Mouse (Mus musculus) common myeloid progenitor, adult 5-6 weeks (primary cell): Measurements from ENCODE around the gene Trmt61a. TPM values are rescaled to one million over a fixed set of nuclear protein-coding genes. Genes with fewer than 3 reads are reported as not detected.

Experiments
- ATAC-seq: replicated peaks from 2 replicates; pipeline ENCODE4 v1.8.0; 2016; ENCODE audit warnings: low read depth, mild to moderate bottlenecking, moderate TSS enrichment, inconsistent platforms; ENCODE audit not compliant: poor library complexity, severe bottlenecking
- total RNA-seq: library from RNA; stranded (forward); fragments of 200-1000, 187-1606 nt; gene quantifications from 2 replicates; pipeline ENCODE4 v1.2.3, GENCODE M21; 2017

The Trmt61a gene
- total RNA-seq, 1 experiment from 2014 or later: 12.7 TPM

- no peak for ATAC-seq
These were observed 6.4 kb upstream of the Trmt61a start for GRCm38 (mm10) chr12:111671431-111671902.

- ATAC-seq: no peak; the same call in 1 of the 2 replicates
These were observed 5.7 kb upstream of the Trmt61a start, which contains the start of gene Ckb for GRCm38 (mm10) chr12:111672176-111672575. Gene Ckb, minus strand, starts transcription at chr12:111672338.

- ATAC-seq: no peak
These were observed 5.3 kb upstream of the Trmt61a start for GRCm38 (mm10) chr12:111672581-111672980.

- ATAC-seq: peak; percentile 23
These were observed 2.9 kb upstream of the Trmt61a start for GRCm38 (mm10) chr12:111674850-111675486.

GRCm38 (mm10) chr12:111675797-111676580, 1.9 kb upstream of the Trmt61a start:
- ATAC-seq: no peak

GRCm38 (mm10) chr12:111677421-111677820, 484 bp upstream of the Trmt61a start:
- ATAC-seq: no peak

GRCm38 (mm10) chr12:111678670-111678933, 697 bp downstream of the Trmt61a start:
- ATAC-seq: no peak

- ATAC-seq: no peak
These were observed 1.1 kb downstream of the Trmt61a start for GRCm38 (mm10) chr12:111678997-111679396.

- no peak for ATAC-seq
These were observed 2.8 kb downstream of the Trmt61a start for GRCm38 (mm10) chr12:111680661-111681060.

- ATAC-seq: no peak
These were observed 3.4 kb downstream of the Trmt61a start for GRCm38 (mm10) chr12:111681305-111681704.

- no peak for ATAC-seq
These were observed 4.1 kb downstream of the Trmt61a start for GRCm38 (mm10) chr12:111682003-111682402.

GRCm38 (mm10) chr12:111682806-111683205, 4.9 kb downstream of the Trmt61a start:
- no peak for ATAC-seq

GRCm38 (mm10) chr12:111686390-111686789, 8.5 kb downstream of the Trmt61a start:
- ATAC-seq: no peak

- no peak for ATAC-seq
These were observed 9.6 kb downstream of the Trmt61a start for GRCm38 (mm10) chr12:111687350-111688068.

GRCm38 (mm10) chr12:111688069-111688428, 10.1 kb downstream of the Trmt61a start:
- no peak for ATAC-seq

- ATAC-seq: no peak
These were observed 11.5 kb downstream of the Trmt61a start for GRCm38 (mm10) chr12:111689426-111689825.

- peak; percentile 84 for ATAC-seq
These were observed 13.5 kb downstream of the Trmt61a start for GRCm38 (mm10) chr12:111691346-111691872.

- no peak for ATAC-seq
These were observed 15.0 kb downstream of the Trmt61a start for GRCm38 (mm10) chr12:111692899-111693298.

GRCm38 (mm10) chr12:111693341-111694270, 15.7 kb downstream of the Trmt61a start:
- ATAC-seq: no peak
